Mouse (Mus musculus): ENCODE measurements around the gene Larp1. TPM values are rescaled to one million over a fixed set of nuclear protein-coding genes. Genes with fewer than 3 reads are reported as not detected.

The Larp1 gene
- polyA plus RNA-seq, 1 experiment: 34.6 TPM

DNA sequence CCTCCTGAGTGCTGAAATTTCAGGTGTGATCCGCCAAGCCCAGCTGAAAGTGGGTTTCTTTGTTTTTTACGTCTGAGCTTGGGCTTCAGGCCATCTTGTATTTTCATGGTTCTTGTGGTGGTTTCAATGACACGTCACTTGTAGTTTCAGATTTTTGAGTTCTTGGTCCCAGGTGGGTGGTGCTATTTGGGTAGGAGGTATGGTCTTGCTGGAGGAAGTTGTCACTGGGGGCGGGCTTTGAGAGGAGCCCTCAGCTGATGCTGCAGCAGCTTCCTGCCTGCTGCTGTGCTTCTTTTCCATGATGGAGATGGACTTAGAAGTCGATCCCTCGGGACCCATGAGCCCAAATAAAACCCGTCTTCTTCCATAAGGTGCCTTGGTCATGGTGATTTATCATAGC, 22.0 kb upstream of the Larp1 start:
- peaks cover 7% of the 10 kb centered on the region; the same call in 1 of the 2 replicates for H3K4me1 ChIP-seq (ENCODE audit: control insufficient read depth, insufficient read depth, low read length)
- H3K4me3 ChIP-seq (replicated peaks; ENCODE audit: extremely low read depth, low read depth, low read length): no peak overlapping the region
- WGBS: 92% methylated on average over 7 of the region's 7 CpGs
- no peak for TF ChIP-seq POLR2A (IDR thresholded peaks at IDR 0.05; ENCODE audit: borderline replicate concordance, extremely low read depth, low read depth, low read length)
- no peak for TF ChIP-seq CTCF (IDR thresholded peaks at IDR 0.05; ENCODE audit: insufficient read depth, low read length)
- DNase-seq: no peak

DNA sequence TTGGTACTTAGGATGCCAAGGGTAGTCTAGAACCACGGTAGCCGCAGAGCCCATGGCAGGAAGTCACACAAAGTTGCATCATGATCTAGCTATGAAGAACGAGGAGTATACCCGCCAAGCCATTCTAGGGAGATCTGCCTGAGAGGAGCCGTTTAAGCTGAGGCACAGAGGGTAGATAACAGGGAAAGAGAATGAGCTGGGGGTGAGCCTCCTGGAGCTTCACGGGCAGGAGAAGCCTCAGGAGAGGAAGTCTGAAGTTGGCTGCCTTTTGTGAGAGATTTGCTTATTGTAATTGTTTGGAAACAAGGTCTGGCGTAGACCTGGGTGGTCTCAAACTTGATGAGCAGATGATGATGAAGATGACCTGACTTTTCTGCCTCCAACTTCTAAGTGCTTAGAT, 10.7 kb upstream of the Larp1 start:
- H3K4me1 ChIP-seq (ENCODE audit: control insufficient read depth, insufficient read depth, low read length): no peaks in the 10 kb centered on the region
- TF ChIP-seq CTCF (IDR thresholded peaks at IDR 0.05; ENCODE audit: insufficient read depth, low read length) (no peak), POLR2A (IDR thresholded peaks at IDR 0.05; ENCODE audit: borderline replicate concordance, extremely low read depth, low read depth, low read length) (no peak)
- H3K4me3 ChIP-seq (replicated peaks; ENCODE audit: extremely low read depth, low read depth, low read length): no peak overlapping the region
- no peak for DNase-seq
- 59% methylated on average over 7 of the region's 7 CpGs for whole genome bisulfite sequencing

DNA sequence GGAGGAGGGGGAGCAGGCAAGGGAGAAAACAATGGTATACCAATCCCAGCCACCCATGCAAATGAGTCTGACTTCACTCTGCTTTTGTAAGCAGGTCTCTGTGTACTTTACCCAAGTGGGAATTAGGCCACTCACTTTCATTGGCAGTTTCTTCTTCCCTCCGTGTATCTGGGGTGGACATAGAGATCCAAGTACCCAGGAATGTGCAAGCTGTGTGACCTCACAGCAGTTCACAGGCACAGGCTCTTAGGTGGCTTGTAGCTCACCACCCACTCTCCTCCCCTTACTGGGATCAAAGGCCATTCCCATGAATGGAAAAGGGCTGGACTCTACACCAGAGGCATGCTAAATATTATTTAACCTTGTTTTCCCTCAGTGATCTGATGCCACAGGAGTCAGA, 10.0 kb upstream of the Larp1 start:
- DNase-seq: no peak
- Histone ChIP-seq H3K4me1 (ENCODE audit: control insufficient read depth, insufficient read depth, low read length) (no peaks in the 10 kb centered on the region), H3K4me3 (replicated peaks; ENCODE audit: extremely low read depth, low read depth, low read length) (no peak overlapping the region)
- whole genome bisulfite sequencing: 16% methylated on average over 1 of the region's 1 CpGs
- no peak for TF ChIP-seq POLR2A (IDR thresholded peaks at IDR 0.05; ENCODE audit: borderline replicate concordance, extremely low read depth, low read depth, low read length)

DNA sequence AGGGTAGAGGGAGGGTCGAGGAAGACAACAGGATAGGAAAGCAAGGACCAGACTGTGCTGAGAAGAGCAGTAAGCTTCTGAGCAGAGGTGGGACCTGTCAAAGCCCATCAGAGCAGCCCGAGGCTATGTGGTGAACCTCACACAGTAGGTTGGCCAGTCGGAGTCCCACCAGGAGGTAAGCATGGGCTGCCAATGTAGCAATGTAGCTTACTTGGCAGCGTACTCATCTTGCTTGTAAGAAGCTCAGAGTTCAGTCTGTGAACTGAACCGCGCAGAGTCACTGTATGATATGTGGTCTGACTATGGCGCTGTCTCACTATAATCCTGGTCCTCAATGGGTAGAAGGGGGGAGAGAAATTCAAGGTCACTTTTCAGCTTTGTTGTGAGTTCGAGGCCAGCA, 5.7 kb upstream of the Larp1 start:
- no peak for TF ChIP-seq POLR2A (IDR thresholded peaks at IDR 0.05; ENCODE audit: borderline replicate concordance, extremely low read depth, low read depth, low read length)
- no peak for TF ChIP-seq CTCF (IDR thresholded peaks at IDR 0.05; ENCODE audit: insufficient read depth, low read length)
- 86% methylated on average over 8 of the region's 8 CpGs for WGBS
- Histone ChIP-seq H3K4me3 (replicated peaks; ENCODE audit: extremely low read depth, low read depth, low read length) (no peak overlapping the region), H3K4me1 (ENCODE audit: control insufficient read depth, insufficient read depth, low read length) (0 out of 2 replicates have a peak, but pooled peaks cover 3% of the 10 kb centered on the region)
- DNase-seq: no peak

DNA sequence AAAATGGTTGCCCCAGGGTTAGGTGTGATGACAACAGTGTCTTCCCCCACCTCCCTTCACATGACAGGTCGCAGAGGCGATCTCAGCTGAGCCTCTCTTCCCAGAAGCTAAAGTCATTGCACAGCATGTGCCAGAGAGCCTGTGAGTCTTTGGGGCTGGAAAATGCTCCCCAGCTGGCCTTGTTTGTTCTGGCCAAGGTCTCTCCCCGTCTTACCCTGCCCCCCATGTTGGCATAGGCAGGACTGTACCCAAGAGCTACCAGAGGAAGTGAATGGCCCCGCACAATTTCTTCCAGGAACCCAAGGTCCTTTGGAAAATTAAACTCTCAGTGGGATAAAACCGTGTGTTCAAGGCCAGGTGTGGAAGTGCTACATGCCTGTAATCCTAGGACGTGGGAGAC, 5.1 kb upstream of the Larp1 start:
- DNase-seq: no peak
- 75% methylated on average over 6 of the region's 6 CpGs for whole genome bisulfite sequencing
- H3K4me1 ChIP-seq (ENCODE audit: control insufficient read depth, insufficient read depth, low read length): 0 out of 2 replicates have a peak, but pooled peaks cover 5% of the 10 kb centered on the region
- TF ChIP-seq POLR2A (IDR thresholded peaks at IDR 0.05; ENCODE audit: borderline replicate concordance, extremely low read depth, low read depth, low read length): no peak
- no peak overlapping the region for H3K4me3 ChIP-seq (replicated peaks; ENCODE audit: extremely low read depth, low read depth, low read length)

DNA sequence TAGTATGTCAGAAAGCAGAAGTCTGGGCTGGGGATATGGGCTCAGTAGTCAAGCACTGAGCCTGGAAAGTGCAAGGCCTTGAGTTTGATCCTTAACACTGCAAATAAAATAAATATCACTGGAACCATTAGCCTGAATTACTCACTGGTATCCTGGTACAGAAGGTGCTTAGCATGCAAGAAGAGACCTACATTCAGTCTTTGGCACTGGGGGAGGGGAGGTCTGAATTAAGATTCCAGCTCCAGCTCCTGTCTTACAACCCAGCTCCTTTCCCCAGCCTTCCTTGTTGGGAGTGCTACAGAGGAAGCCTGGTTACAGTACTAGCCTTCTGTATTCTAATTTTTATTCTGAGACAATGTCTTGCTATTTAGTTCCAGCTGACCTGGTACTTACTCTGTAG, 3.8 kb upstream of the Larp1 start:
- no peak overlapping the region for H3K4me3 ChIP-seq (replicated peaks; ENCODE audit: extremely low read depth, low read depth, low read length)

DNA sequence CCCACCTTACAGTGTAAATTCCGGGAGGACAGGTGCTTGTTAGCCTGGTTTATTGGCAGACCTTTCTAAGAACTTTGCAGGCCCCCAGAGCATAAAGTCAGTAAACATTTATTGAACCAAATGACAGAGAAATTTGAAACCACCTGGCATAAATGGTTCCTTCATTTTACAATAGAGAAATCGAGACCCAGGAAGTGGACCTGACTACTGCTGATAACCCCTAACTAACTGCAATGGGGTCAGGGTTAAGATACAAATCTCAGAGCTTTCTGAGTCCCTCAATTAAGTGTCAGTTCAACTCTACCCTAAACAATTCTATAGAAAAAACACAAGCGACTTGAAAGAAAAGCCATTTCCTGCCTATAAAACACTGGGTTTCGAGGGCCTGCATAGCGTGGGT, 851 bp upstream of the Larp1 start:
- no peak for TF ChIP-seq POLR2A (IDR thresholded peaks at IDR 0.05; ENCODE audit: borderline replicate concordance, extremely low read depth, low read depth, low read length)
- TF ChIP-seq CTCF (IDR thresholded peaks at IDR 0.05; ENCODE audit: insufficient read depth, low read length): no peak
- peaks cover 9% of the 10 kb centered on the region; the same call in 1 of the 2 replicates for H3K4me1 ChIP-seq (ENCODE audit: control insufficient read depth, insufficient read depth, low read length)
- 15% methylated on average over 5 of the region's 5 CpGs for WGBS
- peak overlapping the region; percentile 76 for H3K4me3 ChIP-seq (replicated peaks; ENCODE audit: extremely low read depth, low read depth, low read length)
- DNase-seq: no peak

More for the DNA sequence above, 3.8 kb upstream of the Larp1 start:
- 0 out of 2 replicates have a peak, but pooled peaks cover 5% of the 10 kb centered on the region for H3K4me1 ChIP-seq (ENCODE audit: control insufficient read depth, insufficient read depth, low read length)
- DNase-seq: no peak
- no peak for TF ChIP-seq POLR2A (IDR thresholded peaks at IDR 0.05; ENCODE audit: borderline replicate concordance, extremely low read depth, low read depth, low read length)
- no peak for TF ChIP-seq CTCF (IDR thresholded peaks at IDR 0.05; ENCODE audit: insufficient read depth, low read length)

DNA sequence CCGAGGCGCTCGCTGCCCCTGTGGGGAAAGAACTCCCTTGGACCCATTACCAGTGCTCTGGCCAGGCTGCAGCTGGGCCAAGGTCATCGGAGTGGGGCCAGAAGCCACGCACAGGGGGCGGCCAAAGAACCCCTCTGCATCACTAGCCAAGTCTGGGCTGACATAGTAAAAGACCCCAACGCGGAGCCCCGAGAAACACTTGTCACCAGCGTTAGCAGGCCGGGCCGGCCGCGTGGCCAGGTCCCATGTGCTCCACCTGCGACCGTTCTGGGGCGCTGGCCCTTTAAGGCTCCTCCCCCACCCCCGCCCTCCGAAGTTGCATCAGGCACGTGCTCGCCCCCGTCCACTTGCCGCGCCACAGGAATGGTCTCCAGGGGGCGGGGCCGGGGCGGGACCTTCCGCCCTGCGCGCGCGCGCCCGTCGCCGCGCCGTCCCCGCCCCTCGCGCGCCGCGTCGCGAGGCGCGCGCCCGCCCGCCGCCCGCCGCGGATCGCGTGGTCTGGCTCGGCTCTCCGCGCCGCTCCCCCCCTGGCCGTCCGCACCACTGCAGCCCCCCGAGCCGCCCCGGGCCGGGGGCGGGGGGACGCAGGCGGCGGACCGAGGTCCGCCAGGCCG, 320 bp upstream of the Larp1 start:
- Histone ChIP-seq H3K4me3 (replicated peaks; ENCODE audit: extremely low read depth, low read depth, low read length) (peak overlapping the region; percentile 98), H3K4me1 (ENCODE audit: control insufficient read depth, insufficient read depth, low read length) (peaks cover 9% of the 10 kb centered on the region; the same call in 1 of the 2 replicates)
- no peak for TF ChIP-seq CTCF (IDR thresholded peaks at IDR 0.05; ENCODE audit: insufficient read depth, low read length)
- peak; percentile 24; the same call in 1 of the 2 replicates for TF ChIP-seq POLR2A (IDR thresholded peaks at IDR 0.05; ENCODE audit: borderline replicate concordance, extremely low read depth, low read depth, low read length)
- WGBS: 3% methylated on average over 38 of the region's 74 CpGs
- peak; percentile 75 for DNase-seq

DNA sequence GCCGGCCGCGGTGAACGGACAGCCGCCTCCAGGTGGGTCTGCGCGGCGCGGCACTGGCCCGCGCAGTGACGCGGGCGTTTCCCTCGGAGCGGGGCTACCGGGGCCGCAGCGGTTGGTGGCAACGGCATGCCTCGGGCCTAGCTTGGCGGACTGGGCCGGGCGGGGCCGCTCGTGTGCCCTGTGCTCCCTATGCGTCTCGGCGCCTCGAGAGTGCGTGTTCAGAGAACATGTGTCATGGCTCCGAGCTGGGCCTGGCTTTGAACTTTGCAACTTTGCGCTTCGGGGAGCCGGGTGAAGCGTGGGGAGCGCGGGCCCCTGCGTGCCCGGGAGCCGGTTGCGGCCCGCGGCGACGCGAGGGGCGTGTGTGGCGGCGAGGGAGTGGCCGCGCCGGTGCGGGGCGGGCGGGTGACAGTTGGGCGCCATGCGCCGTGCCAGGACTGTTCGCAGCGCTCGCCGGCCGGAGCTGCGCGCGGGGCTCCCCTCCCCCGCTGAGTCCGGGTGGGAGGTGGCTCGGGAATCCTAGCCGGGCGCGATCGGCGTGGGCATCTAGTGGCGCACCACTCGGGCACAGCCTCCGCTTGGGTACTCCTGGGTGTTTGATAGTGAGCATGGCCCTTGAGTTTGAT, 765 bp downstream of the Larp1 start:
- DNase-seq: peak; percentile 78

DNA sequence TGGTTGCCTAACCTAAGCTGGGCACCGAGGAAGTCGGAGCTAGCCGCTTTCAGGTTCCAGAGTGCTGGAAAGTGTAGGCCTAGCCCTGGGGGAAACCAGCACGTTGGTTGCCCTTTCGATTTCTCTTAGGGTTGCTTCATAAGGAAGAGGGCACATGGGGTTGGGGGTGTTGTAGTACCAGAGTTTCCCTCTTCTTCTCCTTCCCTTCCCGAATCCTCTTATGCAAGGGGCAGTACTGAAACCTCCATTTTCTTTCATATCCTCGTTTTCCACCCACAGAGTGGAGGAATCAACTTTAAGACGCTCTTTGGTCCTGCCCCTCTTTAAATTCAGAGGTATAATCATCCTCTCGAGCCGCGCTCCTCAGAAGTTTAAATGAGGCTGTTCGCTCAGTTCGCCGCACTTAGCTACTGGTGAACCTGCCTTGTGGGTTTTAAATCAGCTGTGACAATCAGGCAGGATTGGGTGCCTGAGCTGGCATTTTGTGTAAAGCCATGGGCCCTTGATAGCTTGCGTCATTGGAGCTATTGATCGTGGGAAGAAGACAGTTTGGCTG, 1.4 kb downstream of the Larp1 start:
- Histone ChIP-seq H3K4me1 (ENCODE audit: control insufficient read depth, insufficient read depth, low read length) (peaks cover 9% of the 10 kb centered on the region; the same call in 1 of the 2 replicates), H3K4me3 (replicated peaks; ENCODE audit: extremely low read depth, low read depth, low read length) (peak overlapping the region; percentile 98)
- DNase-seq: no peak
- WGBS: 2% methylated on average over 16 of the region's 16 CpGs
- TF ChIP-seq CTCF (IDR thresholded peaks at IDR 0.05; ENCODE audit: insufficient read depth, low read length) (no peak), POLR2A (IDR thresholded peaks at IDR 0.05; ENCODE audit: borderline replicate concordance, extremely low read depth, low read depth, low read length) (no peak)

More for the DNA sequence above, 765 bp downstream of the Larp1 start:
- WGBS: under 1% methylated on average over 72 of the region's 78 CpGs
- TF ChIP-seq POLR2A (IDR thresholded peaks at IDR 0.05; ENCODE audit: borderline replicate concordance, extremely low read depth, low read depth, low read length): no peak
- no peak for TF ChIP-seq CTCF (IDR thresholded peaks at IDR 0.05; ENCODE audit: insufficient read depth, low read length)
- peaks cover 9% of the 10 kb centered on the region; the same call in 1 of the 2 replicates for H3K4me1 ChIP-seq (ENCODE audit: control insufficient read depth, insufficient read depth, low read length)
- peak overlapping the region; percentile 98 for H3K4me3 ChIP-seq (replicated peaks; ENCODE audit: extremely low read depth, low read depth, low read length)

Data from lung, adult 2 months (tissue).